Mouse (Mus musculus) liver, adult (tissue): ENCODE results near the gene Kirrel3.

ENCODE experiments used
- GATA4 ChIP-seq: IDR thresholded peaks from 2 replicates; pipeline ENCODE4 v1.6.1; 2014; ENCODE audit warnings: mild to moderate bottlenecking, low read length; ENCODE audit not compliant: insufficient replicate concordance

The Kirrel3 gene

GRCm38 (mm10) chr9:34489760-34490159 is 4.1 kb downstream of the Kirrel3 start:
- TF ChIP-seq GATA4: no peak

DNA sequence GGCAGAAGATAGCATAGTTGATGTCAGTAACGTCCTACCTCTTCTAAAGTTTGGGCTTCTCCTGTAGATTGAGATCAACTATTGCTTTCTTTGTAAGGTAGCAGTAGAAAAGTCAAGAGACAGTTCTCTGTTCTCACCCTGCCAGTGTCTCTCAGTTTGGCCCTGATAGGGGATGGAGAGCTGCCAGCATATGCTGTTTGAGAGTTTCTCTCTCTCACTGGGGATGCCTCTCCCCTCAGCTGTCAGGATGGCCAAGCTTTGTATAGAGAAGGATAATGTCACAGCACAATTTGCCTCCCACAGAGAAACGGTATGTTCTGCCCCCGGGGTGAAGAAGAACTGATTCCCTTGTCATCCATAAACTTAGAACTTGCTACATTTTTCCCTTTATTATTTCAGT is 6.4 kb downstream of the Kirrel3 start:
- no peak for TF ChIP-seq GATA4

- no peak for TF ChIP-seq GATA4
Measured at GRCm38 (mm10) chr9:34493571-34493970, 7.9 kb downstream of the Kirrel3 start.

DNA sequence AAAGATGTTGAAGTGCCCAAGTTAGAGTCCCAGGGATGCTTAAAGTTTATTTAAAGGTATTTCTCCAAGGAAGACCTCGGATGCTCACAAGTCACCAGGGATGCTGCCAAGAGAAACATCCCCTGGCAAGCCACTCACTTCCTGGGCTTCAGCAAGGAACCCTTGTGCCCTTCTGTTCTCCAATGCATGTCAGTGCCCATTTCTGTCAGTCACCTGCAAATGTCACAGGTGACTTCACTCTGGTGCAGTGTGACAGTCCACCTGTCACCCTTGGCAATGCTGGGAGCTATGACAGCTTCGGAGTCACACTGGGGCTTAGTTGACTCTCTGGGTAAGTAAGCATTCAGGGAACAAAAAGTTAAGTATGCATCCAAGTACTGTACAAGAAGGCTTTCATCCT is 12.4 kb downstream of the Kirrel3 start:
- TF ChIP-seq GATA4: no peak

DNA sequence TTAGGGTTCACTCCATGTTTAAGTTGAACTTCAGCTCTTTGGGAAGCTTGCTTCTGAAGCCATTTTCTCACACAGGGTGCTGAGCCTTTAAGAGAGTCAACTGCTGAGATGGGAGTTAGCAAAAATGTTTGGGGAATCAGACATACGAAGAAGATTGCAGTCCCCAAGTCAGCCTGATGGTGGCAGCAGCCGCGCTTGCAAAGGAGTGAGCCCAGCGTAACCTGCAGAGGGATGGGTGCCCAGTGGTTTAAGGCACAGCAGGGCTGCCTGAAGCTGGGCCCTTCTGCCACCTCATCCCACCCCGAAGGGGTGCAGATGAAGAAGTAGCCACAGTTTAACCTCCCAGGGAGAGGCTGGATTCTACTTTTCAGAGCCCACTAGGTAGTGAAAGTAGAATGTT is 13.0 kb downstream of the Kirrel3 start:
- no peak for TF ChIP-seq GATA4

GRCm38 (mm10) chr9:34507164-34507563 is 21.5 kb downstream of the Kirrel3 start:
- TF ChIP-seq GATA4: no peak

GRCm38 (mm10) chr9:34518861-34519260 is 33.2 kb downstream of the Kirrel3 start:
- TF ChIP-seq GATA4: no peak

DNA sequence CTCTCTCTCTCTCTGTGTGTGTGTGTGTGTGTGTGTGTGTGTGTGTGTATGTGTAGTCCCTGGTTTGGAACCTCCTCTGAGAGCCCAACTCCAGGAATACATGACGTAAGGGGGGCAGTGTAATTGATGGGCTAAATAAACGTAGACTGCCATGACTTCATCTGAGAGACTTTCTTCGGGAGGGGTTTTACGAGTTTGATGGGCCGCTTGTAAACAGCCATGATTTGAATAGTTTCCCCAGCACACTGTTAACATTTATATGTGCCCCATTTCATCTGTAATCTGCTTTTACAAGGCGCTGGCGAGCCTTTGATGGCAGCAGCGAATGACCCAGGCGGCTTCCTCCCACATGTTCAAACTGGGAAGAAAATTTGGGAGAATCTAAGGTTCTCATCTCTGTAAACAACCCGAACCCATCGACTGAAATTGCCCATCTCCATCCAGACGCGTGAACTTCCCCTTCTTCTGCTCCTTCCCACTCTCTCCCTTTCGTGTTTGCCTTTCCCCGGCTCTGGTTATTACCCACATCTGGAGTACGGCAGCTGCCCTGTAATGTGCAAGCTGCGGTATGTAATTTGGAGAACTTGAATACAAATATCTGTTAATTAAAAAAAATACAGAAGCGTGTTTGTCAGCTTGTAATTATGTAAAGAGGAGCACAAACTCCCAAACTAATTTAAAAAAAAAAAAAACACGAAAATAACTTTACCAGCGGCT is 34.7 kb downstream of the Kirrel3 start:
- no peak for TF ChIP-seq GATA4

GRCm38 (mm10) chr9:34525695-34526094 is 40.0 kb downstream of the Kirrel3 start:
- no peak for TF ChIP-seq GATA4

- TF ChIP-seq GATA4: no peak
Measured at GRCm38 (mm10) chr9:34538591-34539335, 53.1 kb downstream of the Kirrel3 start.

DNA sequence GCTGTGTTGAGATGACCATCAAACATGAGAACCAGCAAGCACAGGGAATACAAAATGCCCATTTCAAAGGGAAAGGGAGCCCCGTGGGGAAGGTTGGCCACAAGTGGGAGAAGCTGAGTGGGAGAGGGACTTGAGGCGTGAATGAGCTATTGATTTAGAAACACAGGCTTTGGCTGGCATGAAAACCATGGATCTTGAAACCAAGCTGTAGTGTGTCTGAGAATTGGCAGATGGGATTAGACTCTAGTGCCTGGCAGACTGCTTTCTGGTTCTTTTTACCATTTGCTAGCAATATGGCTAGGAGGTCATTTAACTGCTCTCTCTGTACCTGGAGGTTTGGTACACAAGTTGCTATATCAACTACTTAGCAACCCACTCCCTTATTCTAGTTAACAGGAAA is 56.2 kb downstream of the Kirrel3 start:
- TF ChIP-seq GATA4: no peak

DNA sequence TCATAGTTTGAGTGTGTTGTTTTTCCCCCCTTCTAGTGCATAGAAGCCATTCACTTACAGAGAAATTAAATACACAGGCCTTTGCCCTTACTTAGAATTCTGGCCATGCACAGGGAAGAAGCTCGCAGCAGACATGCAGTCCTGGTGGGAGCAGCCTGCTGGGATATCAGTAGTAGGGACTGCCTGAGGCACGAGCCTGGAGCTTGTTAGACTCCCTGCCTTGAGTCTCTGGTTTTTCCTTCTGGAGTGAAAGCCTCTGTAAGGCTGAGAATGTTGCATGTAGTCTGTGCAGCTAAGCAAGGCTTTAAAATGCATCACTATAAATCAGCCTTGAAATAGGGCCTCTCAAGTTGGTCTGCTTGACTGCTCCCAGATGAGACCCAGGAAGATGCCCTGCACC is 70.0 kb downstream of the Kirrel3 start:
- no peak for TF ChIP-seq GATA4

- no peak for TF ChIP-seq GATA4
Measured at GRCm38 (mm10) chr9:34557846-34558245, 72.2 kb downstream of the Kirrel3 start.

DNA sequence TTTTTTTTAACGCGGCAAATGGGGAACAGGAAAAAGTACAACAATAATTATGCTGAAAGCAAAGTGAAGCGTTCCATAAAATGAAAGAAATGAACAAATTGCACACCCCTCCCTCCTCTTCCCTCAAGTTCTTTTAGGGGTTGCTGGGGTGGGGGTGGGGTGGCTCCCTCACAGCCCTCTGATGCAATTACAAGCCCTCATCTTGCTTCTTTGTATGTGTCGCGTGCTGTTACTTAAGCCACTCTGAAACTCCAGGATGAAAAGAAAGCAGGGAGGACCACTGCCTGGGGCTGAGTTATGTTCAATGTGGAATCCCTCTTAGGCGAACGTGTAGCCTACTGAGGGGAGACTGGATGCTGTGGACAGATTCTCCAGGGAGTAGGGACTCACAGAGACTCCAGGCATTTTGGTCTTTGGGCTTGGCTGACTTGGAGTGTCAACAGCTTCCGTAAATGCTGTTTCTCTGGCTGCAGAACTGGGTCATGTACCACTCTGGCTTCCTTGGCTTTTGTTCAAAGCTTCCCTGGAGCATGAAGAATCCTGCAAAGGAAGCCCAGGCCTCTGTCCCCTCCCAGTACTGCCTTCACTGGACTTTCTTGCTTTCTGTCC is 72.7 kb downstream of the Kirrel3 start:
- TF ChIP-seq GATA4: no peak

DNA sequence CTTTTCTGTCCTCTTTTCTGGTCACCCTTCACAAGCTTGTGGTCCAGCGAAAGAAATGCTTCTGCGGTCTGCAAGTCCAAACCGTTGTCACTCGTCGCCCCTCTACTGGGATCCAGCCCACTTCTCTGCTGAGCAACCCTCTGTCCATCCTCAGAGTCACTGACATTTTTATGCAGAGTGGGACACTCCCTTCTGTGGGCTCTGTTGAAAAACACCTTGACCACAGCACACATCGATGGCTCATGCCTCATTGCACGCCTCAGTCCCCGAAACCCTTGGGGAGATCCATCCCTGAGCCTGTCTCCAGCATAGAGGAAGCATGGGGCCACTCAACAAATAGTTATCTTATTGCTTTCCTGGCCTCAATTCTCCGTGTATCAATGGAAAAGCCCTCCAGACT is 73.4 kb downstream of the Kirrel3 start:
- TF ChIP-seq GATA4: no peak

DNA sequence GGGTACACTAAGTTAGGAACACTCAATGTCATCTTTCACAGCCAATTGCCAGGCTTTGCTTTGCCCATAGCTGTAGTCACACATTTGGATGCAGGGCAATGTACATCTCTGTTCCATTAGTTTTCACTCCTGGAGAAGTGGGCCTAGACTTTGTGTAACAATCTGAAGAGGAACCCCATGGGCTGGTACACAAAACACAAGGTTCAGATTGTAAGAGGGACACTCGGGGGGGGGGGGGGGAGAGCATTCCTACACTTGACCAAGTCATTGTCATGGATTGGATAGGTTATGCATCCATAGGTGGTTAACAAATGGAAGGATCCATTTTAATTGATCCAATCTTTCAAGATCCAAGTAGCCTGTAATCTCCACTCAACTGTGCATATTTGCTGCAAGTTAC is 75.6 kb downstream of the Kirrel3 start:
- no peak for TF ChIP-seq GATA4
